Mouse (Mus musculus): Measurements from ENCODE around the gene Gm20219.

GRCm38 (mm10) chr17:56566293-56566692, 12.1 kb upstream of the Gm20219 start:
- TF ChIP-seq POLR2A (IDR thresholded peaks at IDR 0.05; ENCODE audit: borderline replicate concordance, extremely low read depth, insufficient read depth, insufficient read length, poor library complexity, severe bottlenecking) (no peak), CTCF (IDR thresholded peaks at IDR 0.05; ENCODE audit: borderline replicate concordance, extremely low read depth, insufficient read depth, insufficient read length) (no peak)
